In the genomic region with DNA sequence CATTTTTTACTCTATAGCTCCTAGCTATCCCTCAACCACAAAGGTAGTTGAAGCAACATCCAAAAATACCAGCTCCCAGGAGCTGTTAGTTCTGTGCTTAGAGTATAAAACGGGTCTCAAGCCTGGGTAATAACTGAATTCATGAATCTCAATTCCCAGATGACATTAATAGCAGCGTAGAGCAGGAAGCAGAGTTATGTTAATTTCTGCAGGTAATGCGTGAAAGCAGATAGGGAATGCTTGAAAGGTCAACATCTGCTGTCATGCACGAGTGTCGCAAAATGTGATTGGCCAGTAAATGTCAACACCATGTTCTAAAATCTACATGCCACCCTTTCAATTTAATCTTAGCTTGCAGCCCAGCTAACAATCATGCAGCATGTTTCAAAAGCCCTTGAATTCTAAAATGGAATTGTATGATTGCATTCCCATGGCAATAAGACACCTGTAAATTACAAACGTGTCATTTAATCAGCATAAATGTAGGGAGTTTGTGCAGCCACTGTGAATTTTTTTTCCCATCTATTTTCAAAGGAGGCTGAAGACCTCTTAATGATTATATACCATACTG, we compare ENCODE assay signal across 24 mouse cellular contexts.
DNase-seq lines count a peak whose midpoint lies in the region; ATAC-seq and TF ChIP-seq lines count a peak whose summit lies in the region.
"Had no signal": no experiment of that assay in that cellular context is flagged by ENCODE, and none has a peak within 500 bp of the region (broad histone marks: within the 10 kb centered on the region; RNA-seq: fewer than 3 reads in every experiment).

No protein-coding gene starts in this region.

- no peaks in the 10 kb centered on the region for H3K9me3 ChIP-seq in hindbrain, embryonic 11.5 days (ENCODE audit: control insufficient read depth, low read length)
- H3K9me3 ChIP-seq in hindbrain, embryonic 10.5 days: no peaks in the 10 kb centered on the region
- no peaks in the 10 kb centered on the region for H3K9me3 ChIP-seq in hindbrain, embryonic 14.5 days (ENCODE audit: control insufficient read depth, low read length)
- no peaks in the 10 kb centered on the region for H3K9me3 ChIP-seq in midbrain, embryonic 15.5 days
- no peaks in the 10 kb centered on the region for H3K9me3 ChIP-seq in heart, embryonic 12.5 days (replicated peaks)
- H3K9me3 ChIP-seq: embryonic facial prominence, embryonic 15.5 days; limb, embryonic 15.5 days had no signal

- no peaks in the 10 kb centered on the region for H3K36me3 ChIP-seq in hindbrain, embryonic 11.5 days (ENCODE audit: control insufficient read depth, insufficient read depth, low read length)
- no peaks in the 10 kb centered on the region for H3K36me3 ChIP-seq in hindbrain, embryonic 10.5 days
- no peaks in the 10 kb centered on the region for H3K36me3 ChIP-seq in hindbrain, embryonic 14.5 days (replicated peaks; ENCODE audit: control insufficient read depth, insufficient read depth)
- no peaks in the 10 kb centered on the region for H3K36me3 ChIP-seq in midbrain, embryonic 15.5 days (replicated peaks)
- no peaks in the 10 kb centered on the region for H3K36me3 ChIP-seq in heart, embryonic 12.5 days
- H3K36me3 ChIP-seq: embryonic facial prominence, embryonic 15.5 days; limb, embryonic 15.5 days had no signal

- H3K9ac ChIP-seq in hindbrain, embryonic 11.5 days (ENCODE audit: low read depth, low read length): no peak overlapping the region
- H3K9ac ChIP-seq in hindbrain, embryonic 14.5 days: no peak overlapping the region
- no peak overlapping the region for H3K9ac ChIP-seq in midbrain, embryonic 15.5 days
- H3K9ac ChIP-seq in heart, embryonic 12.5 days: no peak overlapping the region
- H3K9ac ChIP-seq: embryonic facial prominence, embryonic 15.5 days; limb, embryonic 15.5 days had no signal

- no peak overlapping the region for H3K27ac ChIP-seq in hindbrain, embryonic 11.5 days (ENCODE audit: low read depth, low read length)
- H3K27ac ChIP-seq in hindbrain, embryonic 10.5 days: no peak overlapping the region
- H3K27ac ChIP-seq in hindbrain, embryonic 14.5 days: peak overlapping the region; percentile 74
- H3K27ac ChIP-seq in midbrain, embryonic 15.5 days: peak overlapping the region; percentile 68
- no peak overlapping the region for H3K27ac ChIP-seq in left cerebral cortex, adult 2 months
- H3K27ac ChIP-seq in heart, embryonic 12.5 days (ENCODE audit: poor library complexity, severe bottlenecking): no peak overlapping the region
- H3K27ac ChIP-seq: embryonic facial prominence, embryonic 15.5 days; gastrocnemius, adult 2 months; limb, embryonic 15.5 days; stomach, postnatal 0 days had no signal

- WGBS in hindbrain, embryonic 11.5 days: 66% methylated on average over 6 of the region's 6 CpGs
- WGBS in hindbrain, embryonic 10.5 days: 79% methylated on average over 6 of the region's 6 CpGs
- 39% methylated on average over 6 of the region's 6 CpGs for WGBS in hindbrain, embryonic 14.5 days
- 32% methylated on average over 6 of the region's 6 CpGs for WGBS in midbrain, embryonic 15.5 days
- WGBS in heart, embryonic 12.5 days: 77% methylated on average over 6 of the region's 6 CpGs

- DNase-seq in hindbrain, embryonic 11.5 days (ENCODE audit: low spot score): no peak
- DNase-seq in hindbrain, embryonic 10.5 days (ENCODE audit: low spot score): no peak
- DNase-seq in hindbrain, embryonic 14.5 days (ENCODE audit: low spot score): no peak
- DNase-seq in left cerebral cortex, adult 2 months (ENCODE audit: extremely low spot score in 1 of 2, low spot score in 2 of 2): no peak
- DNase-seq in cerebellum, adult 11 months: no peak
- DNase-seq: adrenal gland, postnatal 25 days; cerebellum, adult 18-20 months; cerebellum, postnatal 25 days; embryo, embryonic 11 days; gastrocnemius, adult 2 months; heart, postnatal 14 days; kidney, adult 2 months; kidney, postnatal 10 days; lung, postnatal 10 days; right cerebral cortex, adult 18-20 months; thymus, postnatal 14 days had no signal

- no peak overlapping the region for H3K4me2 ChIP-seq in hindbrain, embryonic 11.5 days (replicated peaks; ENCODE audit: low read depth, low read length)
- H3K4me2 ChIP-seq in hindbrain, embryonic 14.5 days (replicated peaks): no peak overlapping the region
- no peak overlapping the region for H3K4me2 ChIP-seq in midbrain, embryonic 15.5 days
- H3K4me2 ChIP-seq in heart, embryonic 12.5 days: no peak overlapping the region
- H3K4me2 ChIP-seq: embryonic facial prominence, embryonic 15.5 days; heart, embryonic 11.5 days; limb, embryonic 15.5 days had no signal

- no peak overlapping the region for H3K4me3 ChIP-seq in hindbrain, embryonic 11.5 days (ENCODE audit: low read depth, low read length)
- no peak overlapping the region for H3K4me3 ChIP-seq in hindbrain, embryonic 10.5 days
- H3K4me3 ChIP-seq in hindbrain, embryonic 14.5 days (replicated peaks; ENCODE audit: low read length): no peak overlapping the region
- no peak overlapping the region for H3K4me3 ChIP-seq in midbrain, embryonic 15.5 days
- no peak overlapping the region for H3K4me3 ChIP-seq in left cerebral cortex, adult 2 months
- H3K4me3 ChIP-seq in heart, embryonic 12.5 days: no peak overlapping the region
- H3K4me3 ChIP-seq: embryonic facial prominence, embryonic 15.5 days; gastrocnemius, adult 2 months; limb, embryonic 15.5 days had no signal

- intact Hi-C loops in left cerebral cortex, adult 2 months (cut with DNase I): no loop called here

- H3K27me3 ChIP-seq in hindbrain, embryonic 11.5 days (ENCODE audit: control insufficient read depth, insufficient read depth, low read length): no peaks in the 10 kb centered on the region
- H3K27me3 ChIP-seq in hindbrain, embryonic 10.5 days (ENCODE audit: insufficient read depth, poor library complexity, severe bottlenecking): no peaks in the 10 kb centered on the region
- H3K27me3 ChIP-seq in hindbrain, embryonic 14.5 days (ENCODE audit: control insufficient read depth, insufficient read depth, low read length): no peaks in the 10 kb centered on the region
- H3K27me3 ChIP-seq in midbrain, embryonic 15.5 days (replicated peaks): no peaks in the 10 kb centered on the region
- H3K27me3 ChIP-seq in heart, embryonic 12.5 days (replicated peaks): no peaks in the 10 kb centered on the region
- H3K27me3 ChIP-seq: CH12.LX; embryonic facial prominence, embryonic 15.5 days; limb, embryonic 15.5 days had no signal

- ATAC-seq in hindbrain, embryonic 11.5 days (ENCODE audit: low FRiP score): peak; percentile 44; the same call in 1 of the 2 replicates
- ATAC-seq in hindbrain, embryonic 14.5 days (ENCODE audit: low FRiP score): peak; percentile 53
- ATAC-seq in midbrain, embryonic 15.5 days (replicated peaks): peak; percentile 72
- ATAC-seq in heart, embryonic 12.5 days (ENCODE audit: insufficient number of reproducible peaks, low FRiP score): no peak
- ATAC-seq: inflammation-experienced regulatory T-cells, adult 6 months had no signal

- no peaks in the 10 kb centered on the region for H3K4me1 ChIP-seq in hindbrain, embryonic 11.5 days (replicated peaks; ENCODE audit: control insufficient read depth, insufficient read depth, low read length)
- H3K4me1 ChIP-seq in hindbrain, embryonic 10.5 days (replicated peaks): no peaks in the 10 kb centered on the region
- peaks cover 22% of the 10 kb centered on the region for H3K4me1 ChIP-seq in hindbrain, embryonic 14.5 days (replicated peaks; ENCODE audit: control insufficient read depth, insufficient read depth, low read length)
- H3K4me1 ChIP-seq in midbrain, embryonic 15.5 days: peaks cover 10% of the 10 kb centered on the region
- H3K4me1 ChIP-seq in heart, embryonic 12.5 days (replicated peaks): no peaks in the 10 kb centered on the region
- H3K4me1 ChIP-seq: embryonic facial prominence, embryonic 15.5 days; limb, embryonic 15.5 days had no signal

- no peak for TF ChIP-seq CTCF in left cerebral cortex, adult 2 months (IDR thresholded peaks at IDR 0.05)

Comparison
In these comparisons a context has a peak if more than half of its experiments do, and no peak if none do; other contexts are left out.
1. H3K27ac ChIP-seq: peak in hindbrain, embryonic 14.5 days (single experiment) and midbrain, embryonic 15.5 days (single experiment); none in hindbrain, embryonic 11.5 days (single experiment), hindbrain, embryonic 10.5 days (single experiment), left cerebral cortex, adult 2 months (single experiment) and heart, embryonic 12.5 days (single experiment).